Mouse (Mus musculus) c-Kit-positive CD71-positive TER-119-positive erythroid progenitor cells, embryonic 14.5 days (primary cell): ENCODE results near the gene Homer1.

Experiments used
- DNase-seq: peaks from one replicate; pipeline ENCODE4 v3.0.0-alpha.2; 2013; ENCODE audit warnings: low spot score

Gene Homer1

DNA sequence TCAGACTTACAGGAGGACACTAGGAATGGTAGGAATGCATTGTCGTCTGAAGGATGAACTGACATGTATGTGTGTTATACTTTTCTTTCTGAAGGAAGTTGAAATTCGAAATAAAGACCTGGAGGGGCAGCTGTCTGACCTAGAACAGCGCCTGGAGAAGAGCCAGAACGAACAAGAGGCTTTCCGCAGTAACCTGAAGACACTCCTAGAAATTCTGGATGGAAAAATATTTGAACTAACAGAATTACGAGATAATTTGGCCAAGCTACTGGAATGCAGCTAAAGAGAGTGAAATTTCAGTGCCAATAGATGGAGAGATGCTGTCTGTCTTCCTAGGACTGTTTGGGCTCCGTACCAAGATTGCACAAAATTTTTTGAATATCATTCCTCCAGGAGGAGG, 102.5 kb downstream of the Homer1 start:
- DNase-seq: no peak

DNA sequence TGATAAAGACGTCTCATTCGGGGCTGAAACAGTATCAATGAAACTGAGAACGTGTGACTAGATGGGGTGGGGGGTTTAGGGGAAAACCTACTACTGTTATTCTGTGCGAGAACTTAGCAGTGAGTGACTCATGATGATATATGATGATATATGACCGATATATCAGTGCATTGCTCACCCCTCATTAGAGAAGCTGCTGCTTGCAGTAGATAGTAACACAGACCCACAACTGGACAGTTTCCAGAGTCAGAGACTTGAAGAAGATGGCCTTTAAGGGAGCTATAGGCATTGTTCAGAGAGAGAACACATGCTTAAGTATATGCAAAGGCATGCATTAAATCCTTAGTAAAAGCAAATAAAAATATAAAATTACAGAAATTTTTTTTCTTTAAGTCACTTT, 107.4 kb downstream of the Homer1 start:
- DNase-seq: no peak

GRCm38 (mm10) chr13:93410343-93410742, 110.9 kb downstream of the Homer1 start:
- DNase-seq: no peak

- DNase-seq: no peak
These were observed 115.6 kb downstream of the Homer1 start for GRCm38 (mm10) chr13:93415055-93415454.

GRCm38 (mm10) chr13:93418292-93418691, 118.9 kb downstream of the Homer1 start:
- no peak for DNase-seq

- no peak for DNase-seq
These were observed 120.3 kb downstream of the Homer1 start for GRCm38 (mm10) chr13:93419779-93420178.

- DNase-seq: no peak
These were observed 123.8 kb downstream of the Homer1 start for GRCm38 (mm10) chr13:93423224-93423623.

- peak; percentile 86 for DNase-seq
These were observed 128.8 kb downstream of the Homer1 start for GRCm38 (mm10) chr13:93427920-93428876.

DNA sequence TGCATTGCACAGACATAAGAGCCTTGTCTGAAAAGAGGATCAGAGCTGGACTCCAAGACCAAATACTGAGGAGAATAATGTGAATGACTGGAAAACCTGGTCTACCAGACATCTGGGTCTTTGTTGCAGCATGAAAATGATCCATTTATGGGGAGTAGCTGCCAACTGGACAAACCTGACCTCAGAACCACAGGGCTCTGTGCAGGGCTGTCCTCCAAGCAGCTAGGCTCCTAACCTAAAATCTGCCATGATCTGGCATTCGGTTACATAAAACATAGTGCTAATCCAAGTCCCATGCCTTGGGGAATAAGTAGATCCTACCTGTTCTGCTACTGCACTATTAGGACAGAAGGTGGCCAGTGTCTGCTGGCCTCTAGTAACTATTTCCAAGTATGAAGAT, 129.8 kb downstream of the Homer1 start:
- no peak for DNase-seq

DNA sequence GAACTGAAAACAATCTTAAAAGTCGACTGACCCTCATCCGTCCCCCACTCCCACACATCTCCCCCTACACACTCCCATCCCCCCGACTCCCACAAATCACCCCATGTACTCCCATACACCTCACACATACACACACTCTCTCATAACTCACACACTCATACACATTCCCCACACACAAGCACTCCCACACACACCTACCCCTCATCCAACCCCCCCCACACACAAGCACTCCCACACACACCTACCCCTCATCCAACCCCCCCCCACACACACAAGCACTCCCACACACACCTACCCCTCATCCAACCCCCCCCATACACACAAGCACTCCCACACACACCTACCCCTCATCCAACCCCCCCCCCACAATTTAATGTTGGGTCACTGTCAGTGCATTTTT, 140.7 kb downstream of the Homer1 start:
- no peak for DNase-seq

GRCm38 (mm10) chr13:93453275-93453674, 153.8 kb downstream of the Homer1 start:
- DNase-seq: no peak
